Mouse (Mus musculus) regulatory T cell (primary cell): Measurements from ENCODE around the gene Slamf7.
"Not testable (repeated sequence)": the region's sequence is repeated elsewhere in the genome, so short reads cannot be mapped to it uniquely, and the experiment has no call there.

Source experiments
- in situ Hi-C: fragments of 300-600 bp; cut with MboI, MseI; formaldehyde crosslinking; loops from one replicate; pipeline ENCODE4 v1.15.1; 2025; ENCODE audit warnings: high pct_unique_total_duplicates

The Slamf7 gene

GRCm38 (mm10) chr1:171652734-171653133, at the start of gene Slamf7:
TSS of gene Slamf7 (minus strand) at chr1:171653035.
- in situ Hi-C loops: no loop called here

GRCm38 (mm10) chr1:171698983-171699382, 46.1 kb upstream of the Slamf7 start:
- in situ Hi-C loops: loop anchor here (5.0 kb wide), 1 partner anchor 77 kb away; no protein-coding TSS in a partner anchor

GRCm38 (mm10) chr1:171693918-171694317, 41.1 kb upstream of the Slamf7 start:
- in situ Hi-C loops: no loop called here

GRCm38 (mm10) chr1:171687320-171687719, 34.5 kb upstream of the Slamf7 start:
- in situ Hi-C loops: no loop called here

GRCm38 (mm10) chr1:171684923-171685322, 32.1 kb upstream of the Slamf7 start:
- in situ Hi-C loops: no loop called here

- in situ Hi-C loops: no loop called here
These were observed 28.9 kb upstream of the Slamf7 start, which contains the start of gene Cd48 for GRCm38 (mm10) chr1:171681531-171682299. TSS of gene Cd48 (plus strand) at chr1:171682009.

GRCm38 (mm10) chr1:171681009-171681408, 28.2 kb upstream of the Slamf7 start:
- in situ Hi-C loops: no loop called here

- in situ Hi-C loops: no loop called here
These were observed 24.9 kb upstream of the Slamf7 start for GRCm38 (mm10) chr1:171677721-171678120.

GRCm38 (mm10) chr1:171674467-171674866, 21.6 kb upstream of the Slamf7 start:
- in situ Hi-C loops: no loop called here

- in situ Hi-C loops: no loop called here
These were observed 20.1 kb upstream of the Slamf7 start for GRCm38 (mm10) chr1:171672854-171673475.

- in situ Hi-C loops: not testable (repeated sequence)
These were observed 19.6 kb upstream of the Slamf7 start for GRCm38 (mm10) chr1:171672451-171672850.

GRCm38 (mm10) chr1:171667160-171667559, 14.3 kb upstream of the Slamf7 start:
- in situ Hi-C loops: no loop called here

GRCm38 (mm10) chr1:171666350-171666749, 13.5 kb upstream of the Slamf7 start:
- in situ Hi-C loops: no loop called here

GRCm38 (mm10) chr1:171663757-171664156, 10.9 kb upstream of the Slamf7 start:
- in situ Hi-C loops: no loop called here

- in situ Hi-C loops: no loop called here
These were observed 8.6 kb upstream of the Slamf7 start for GRCm38 (mm10) chr1:171661482-171661881.

- in situ Hi-C loops: no loop called here
These were observed 7.6 kb upstream of the Slamf7 start for GRCm38 (mm10) chr1:171660423-171660822.

- in situ Hi-C loops: no loop called here
These were observed 5.7 kb upstream of the Slamf7 start for GRCm38 (mm10) chr1:171658561-171658991.

- in situ Hi-C loops: no loop called here
These were observed 4.0 kb downstream of the Slamf7 start for GRCm38 (mm10) chr1:171648840-171649239.

GRCm38 (mm10) chr1:171647716-171648115, 5.1 kb downstream of the Slamf7 start:
- in situ Hi-C loops: no loop called here

GRCm38 (mm10) chr1:171646429-171646940, 6.3 kb downstream of the Slamf7 start:
- in situ Hi-C loops: no loop called here

GRCm38 (mm10) chr1:171643612-171644011, 9.2 kb downstream of the Slamf7 start:
- in situ Hi-C loops: no loop called here

- in situ Hi-C loops: no loop called here
These were observed 12.0 kb downstream of the Slamf7 start for GRCm38 (mm10) chr1:171640796-171641195.

- in situ Hi-C loops: no loop called here
These were observed 14.1 kb downstream of the Slamf7 start for GRCm38 (mm10) chr1:171638686-171639085.
